Mouse (Mus musculus) kidney, postnatal 14 days (tissue): Measurements from ENCODE around the gene Foxp1.

ENCODE experiments used
- DNase-seq: peaks from one replicate; pipeline ENCODE4 v3.0.0; 2022; ENCODE audit warnings: mixed read lengths

Gene Foxp1

GRCm38 (mm10) chr6:99519806-99520675 is 2.5 kb downstream of the Foxp1 start:
- DNase-seq, result peak; percentile 49

GRCm38 (mm10) chr6:99519052-99519451 is 3.5 kb downstream of the Foxp1 start:
- DNase-seq, result no peak

GRCm38 (mm10) chr6:99515667-99516199 is 6.8 kb downstream of the Foxp1 start:
- DNase-seq, result no peak

GRCm38 (mm10) chr6:99511862-99512261 is 10.7 kb downstream of the Foxp1 start:
- no peak for DNase-seq

GRCm38 (mm10) chr6:99509189-99509592 is 13.3 kb downstream of the Foxp1 start:
- DNase-seq, result peak; percentile 30

GRCm38 (mm10) chr6:99506816-99507215 is 15.7 kb downstream of the Foxp1 start:
- DNase-seq, result no peak

- no peak for DNase-seq
Observed at GRCm38 (mm10) chr6:99503741-99504140, 18.8 kb downstream of the Foxp1 start.

GRCm38 (mm10) chr6:99502727-99503126 is 19.8 kb downstream of the Foxp1 start:
- no peak for DNase-seq

GRCm38 (mm10) chr6:99502314-99502713 is 20.2 kb downstream of the Foxp1 start:
- DNase-seq, result no peak

GRCm38 (mm10) chr6:99500570-99501270 is 21.8 kb downstream of the Foxp1 start:
- no peak for DNase-seq

- no peak for DNase-seq
Observed at GRCm38 (mm10) chr6:99498082-99498481, 24.4 kb downstream of the Foxp1 start.

GRCm38 (mm10) chr6:99496114-99496513 is 26.4 kb downstream of the Foxp1 start:
- DNase-seq, result no peak

- no peak for DNase-seq
Observed at GRCm38 (mm10) chr6:99492937-99493336, 29.6 kb downstream of the Foxp1 start.

GRCm38 (mm10) chr6:99491979-99492544 is 30.5 kb downstream of the Foxp1 start:
- DNase-seq, result no peak

GRCm38 (mm10) chr6:99491146-99491545 is 31.4 kb downstream of the Foxp1 start:
- DNase-seq, result no peak

GRCm38 (mm10) chr6:99489900-99490648 is 32.4 kb downstream of the Foxp1 start:
- DNase-seq, result no peak

GRCm38 (mm10) chr6:99489423-99489822 is 33.1 kb downstream of the Foxp1 start:
- no peak for DNase-seq

GRCm38 (mm10) chr6:99485884-99486640 is 36.5 kb downstream of the Foxp1 start:
- DNase-seq, result no peak

- DNase-seq, result peak; percentile 78
Observed at GRCm38 (mm10) chr6:99485217-99485883, 37.2 kb downstream of the Foxp1 start.

GRCm38 (mm10) chr6:99484884-99485216 is 37.7 kb downstream of the Foxp1 start:
- no peak for DNase-seq

- DNase-seq, result peak; percentile 39
Observed at GRCm38 (mm10) chr6:99484197-99484725, 38.3 kb downstream of the Foxp1 start.
